Mouse (Mus musculus): Measurements from ENCODE around the gene Sardh. TPM values are rescaled to one million over a fixed set of nuclear protein-coding genes. Genes with fewer than 3 reads are reported as not detected.

The Sardh gene
- total RNA-seq, 2 experiments from 2014 or later, result 0.82 to 1.4 TPM

GRCm38 (mm10) chr2:27229481-27230105, 18.5 kb downstream of the Sardh start:
- intact Hi-C loops (cut with DNase I), result no loop called here
- no peak for DNase-seq

GRCm38 (mm10) chr2:27228809-27229480, 19.2 kb downstream of the Sardh start:
- intact Hi-C loops (cut with DNase I), result no loop called here

GRCm38 (mm10) chr2:27226572-27226971, 21.6 kb downstream of the Sardh start:
- intact Hi-C loops (cut with DNase I), result no loop called here
- no peak for DNase-seq

More at GRCm38 (mm10) chr2:27228809-27229480, 19.2 kb downstream of the Sardh start:
- DNase-seq, result no peak

DNA sequence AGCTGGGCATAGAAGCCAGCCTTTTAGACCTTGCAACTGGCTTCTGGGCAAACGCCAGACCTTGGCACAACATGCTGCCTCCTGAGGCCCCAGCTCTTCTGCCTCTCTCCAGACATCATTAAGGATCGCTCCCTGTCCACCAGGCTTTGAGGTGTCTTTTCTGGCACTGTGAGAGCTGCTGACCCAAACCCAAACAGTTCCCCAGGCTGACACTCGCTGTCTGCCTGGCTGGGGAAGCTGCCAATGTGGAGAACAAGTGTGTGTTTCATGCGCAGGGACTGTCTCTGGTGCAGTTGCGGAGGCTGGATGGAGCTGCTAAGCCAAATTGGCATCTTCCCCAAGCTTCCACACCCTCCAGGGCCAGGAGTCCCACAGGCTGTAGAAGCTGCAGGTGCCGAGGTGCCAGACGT, 25.1 kb downstream of the Sardh start:
- intact Hi-C loops (cut with DNase I), result no loop called here
- DNase-seq, result no peak

- DNase-seq, result no peak
- intact Hi-C loops (cut with DNase I), result no loop called here
These were observed 29.6 kb downstream of the Sardh start for GRCm38 (mm10) chr2:27218569-27218968.

- DNase-seq, result no peak
- intact Hi-C loops (cut with DNase I), result no loop called here
These were observed 30.0 kb downstream of the Sardh start for GRCm38 (mm10) chr2:27218121-27218544.

DNA sequence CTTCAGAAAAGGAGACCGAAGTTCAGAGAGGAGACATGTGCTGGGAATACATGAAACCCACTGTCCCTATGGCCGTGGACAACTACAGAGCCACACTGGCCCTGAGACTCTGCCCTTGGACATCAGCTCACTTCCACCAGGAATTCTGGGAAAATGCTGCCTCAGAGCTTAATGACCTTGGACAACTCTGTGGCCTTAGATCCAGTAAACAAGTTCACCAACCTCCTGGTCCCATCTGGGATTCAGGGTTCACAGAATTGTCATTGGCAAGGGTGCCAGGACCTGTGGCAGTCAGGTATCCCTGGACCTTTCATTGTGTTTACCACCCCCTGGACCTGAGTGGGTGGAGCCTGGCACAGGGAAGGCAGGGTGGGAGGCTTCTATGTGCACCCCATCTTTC, 32.6 kb downstream of the Sardh start:
- intact Hi-C loops (cut with DNase I), result no loop called here

GRCm38 (mm10) chr2:27211966-27212893, 35.9 kb downstream of the Sardh start:
- DNase-seq, result peak; percentile 39 to 64
- intact Hi-C loops (cut with DNase I), result no loop called here

More for the DNA sequence above, 32.6 kb downstream of the Sardh start:
- DNase-seq, result no peak

- intact Hi-C loops (cut with DNase I), result no loop called here
- no peak for DNase-seq
These were observed 37.4 kb downstream of the Sardh start for GRCm38 (mm10) chr2:27210676-27211210.

DNA sequence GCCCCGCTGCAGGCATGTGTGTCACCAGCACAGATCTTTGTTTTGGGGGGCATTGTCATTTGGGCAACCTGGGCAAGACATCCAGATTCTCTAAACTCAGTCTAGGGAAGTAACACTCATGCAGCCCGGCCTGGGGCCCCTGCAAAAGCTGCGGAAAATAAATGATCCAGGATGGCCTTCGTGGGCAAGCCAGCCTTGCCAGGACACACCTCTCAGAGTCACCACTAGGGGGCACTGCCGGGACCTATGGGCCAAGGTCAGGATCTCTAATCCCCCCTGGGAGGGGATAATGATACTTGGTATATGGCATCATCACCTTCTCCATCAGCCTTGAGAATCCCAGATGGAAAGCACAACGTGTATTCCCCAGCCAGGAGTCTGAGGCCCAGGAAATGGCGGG, 37.9 kb downstream of the Sardh start:
- intact Hi-C loops (cut with DNase I), result no loop called here
- no peak for DNase-seq

DNA sequence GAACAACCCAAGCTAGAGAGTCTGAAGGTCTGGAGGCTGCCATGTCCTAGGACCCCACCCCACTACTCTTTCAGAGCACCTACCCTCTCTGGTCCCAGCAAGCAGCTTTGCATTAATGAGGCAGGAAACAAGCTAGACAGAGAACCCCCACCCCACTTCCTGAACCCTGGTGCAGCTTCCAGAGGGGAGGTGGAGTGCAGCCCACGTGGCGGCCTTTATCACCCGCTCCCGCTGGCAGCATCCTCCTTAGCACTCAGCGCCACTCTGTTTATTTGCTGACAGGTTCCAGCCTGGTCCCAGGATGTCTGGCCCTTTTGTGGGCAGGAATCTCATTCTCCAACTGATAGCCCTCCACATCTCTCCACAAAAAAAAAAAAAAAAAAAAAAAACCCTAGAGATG, 38.3 kb downstream of the Sardh start:
- intact Hi-C loops (cut with DNase I), result no loop called here
- no peak for DNase-seq

- intact Hi-C loops (cut with DNase I), result no loop called here
- no peak for DNase-seq
These were observed 38.8 kb downstream of the Sardh start for GRCm38 (mm10) chr2:27209370-27209769.

- intact Hi-C loops (cut with DNase I), result no loop called here
These were observed 41.0 kb downstream of the Sardh start for GRCm38 (mm10) chr2:27207126-27207525.

GRCm38 (mm10) chr2:27206128-27206797, 41.9 kb downstream of the Sardh start:
- intact Hi-C loops (cut with DNase I), result no loop called here
- DNase-seq, result peak; percentile 66 to 79

More at GRCm38 (mm10) chr2:27207126-27207525, 41.0 kb downstream of the Sardh start:
- DNase-seq, result peak; percentile 43 to 78

DNA sequence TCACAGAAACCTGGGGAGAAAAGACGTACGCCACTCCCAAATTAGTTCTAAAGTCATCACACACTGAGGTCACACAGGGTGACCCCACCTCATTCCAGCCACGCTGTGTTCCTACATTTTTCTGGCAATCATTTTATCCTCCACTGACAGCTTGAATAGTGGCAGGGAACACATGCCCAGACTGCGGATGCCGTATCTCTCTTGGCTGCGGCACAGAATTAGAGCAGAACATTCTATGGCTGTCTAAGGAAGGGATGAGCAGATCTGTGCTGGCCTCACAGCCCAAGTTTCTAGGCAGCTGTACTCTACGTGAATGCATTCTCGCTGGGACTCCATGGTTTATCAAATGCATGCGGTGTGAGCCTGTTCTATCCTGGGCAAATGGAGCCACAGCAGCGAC, 42.5 kb downstream of the Sardh start:
- intact Hi-C loops (cut with DNase I), result no loop called here
- no peak for DNase-seq

- DNase-seq, result no peak
- intact Hi-C loops (cut with DNase I), result no loop called here
These were observed 47.6 kb downstream of the Sardh start for GRCm38 (mm10) chr2:27200586-27200985.

GRCm38 (mm10) chr2:27198551-27199246, 49.4 kb downstream of the Sardh start:
- DNase-seq, result no peak
- intact Hi-C loops (cut with DNase I), result no loop called here

DNA sequence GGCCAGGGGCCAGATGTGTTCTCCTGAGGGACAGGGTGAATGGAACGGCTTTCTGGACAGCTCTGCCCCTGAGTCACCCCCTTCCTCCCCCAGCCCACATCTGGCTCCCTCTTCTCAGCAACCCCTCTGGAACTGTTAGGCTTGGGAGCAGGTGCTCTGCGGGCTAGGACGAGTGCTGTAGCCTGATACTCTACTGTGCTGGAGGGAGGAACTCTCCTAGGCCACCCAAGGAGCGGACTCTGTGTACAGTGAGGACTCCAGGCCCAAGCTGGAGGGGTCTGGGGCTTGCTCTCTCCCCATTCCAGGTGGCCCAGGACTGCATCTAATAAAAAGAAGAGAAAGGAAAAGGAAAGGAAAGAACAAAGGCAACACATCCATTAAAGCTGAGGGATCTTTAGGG, 58.1 kb downstream of the Sardh start:
- intact Hi-C loops (cut with DNase I), result no loop called here
- no peak for DNase-seq

- no peak for DNase-seq
- intact Hi-C loops (cut with DNase I), result no loop called here
These were observed 60.6 kb downstream of the Sardh start for GRCm38 (mm10) chr2:27187531-27187930.

DNA sequence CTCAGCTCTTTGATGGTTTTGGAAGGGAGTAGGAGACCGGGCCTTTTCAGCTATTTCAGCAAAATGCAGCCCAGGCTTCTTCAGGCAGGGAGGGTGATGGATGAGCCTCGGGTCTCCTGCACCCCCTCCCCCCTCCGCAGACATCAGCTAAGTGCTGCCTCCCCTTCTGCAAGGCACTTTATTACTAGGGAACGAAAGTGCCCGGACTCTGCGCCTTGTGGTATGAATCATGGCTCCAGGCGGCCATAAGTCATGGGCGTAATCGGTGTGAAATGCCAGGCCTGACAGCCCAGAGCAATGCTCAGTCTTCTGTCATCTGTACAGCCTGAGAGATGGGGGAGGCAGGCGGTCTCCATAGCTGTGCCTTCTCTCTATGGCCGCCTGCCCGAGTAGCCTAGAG, 64.4 kb downstream of the Sardh start:
- intact Hi-C loops (cut with DNase I), result loop anchor here (5.0 kb wide), 1 partner anchor 116 kb away; no protein-coding TSS in a partner anchor
- no peak for DNase-seq
